Mouse (Mus musculus) bone marrow macrophage, adult 2 months (primary cell): Measurements from ENCODE around the gene Rom1.

Source experiments
- CTCF ChIP-seq: IDR thresholded peaks from 2 replicates; pipeline ENCODE4 v1.5.1; 2012; ENCODE audit warnings: low read depth, mild to moderate bottlenecking, low read length, moderate library complexity
- POLR2A ChIP-seq: IDR thresholded peaks from 2 replicates; pipeline ENCODE4 v1.6.1; 2012; ENCODE audit warnings: mild to moderate bottlenecking, low read depth, low read length, borderline replicate concordance

GRCm38 (mm10) chr19:8883616-8884015 is 45.5 kb downstream of the Rom1 start, which contains the start of the genes Lbhd1 and Gm49403:
- TF ChIP-seq CTCF: no peak
- no peak for TF ChIP-seq POLR2A
